Mouse (Mus musculus) ES-E14 (cell line): ENCODE results near the gene Olfr905.

Source experiments
- CHD2 ChIP-seq: IDR thresholded peaks from 2 replicates; pipeline ENCODE4 v1.6.1; 2014; ENCODE audit warnings: mild to moderate bottlenecking, low read depth, low read length, inconsistent platforms
- ZNF384 ChIP-seq: IDR thresholded peaks from 2 replicates; pipeline ENCODE4 v1.6.1; 2012; ENCODE audit warnings: low read depth, low read length, inconsistent platforms

GRCm38 (mm10) chr9:38470807-38471206, at the start of gene Olfr905:
- TF ChIP-seq ZNF384 (no peak), CHD2 (no peak)
